Mouse (Mus musculus): ENCODE measurements at regions not wholly inside any gene's neighbourhood (a gene's known extent, or its start where the extent isn't known, plus 50 kb on each side); places are given as distances from the start of the nearest gene placed in this dataset.

- no peak for TF ChIP-seq CTCF (IDR thresholded peaks at IDR 0.05; ENCODE audit: low read depth, low read length)
- no peak for TF ChIP-seq POLR2A (IDR thresholded peaks at IDR 0.05; ENCODE audit: extremely low read depth, insufficient read depth, low read length)
Measured at GRCm38 (mm10) chr6:53233777-53234176, 53.3 kb upstream of the Creb5 start.

Measured in liver, adult 2 months (tissue).